Mouse (Mus musculus): ENCODE data around the gene Zdhhc23.

- TF ChIP-seq CTCF (IDR thresholded peaks at IDR 0.05; ENCODE audit: low read depth) (no peak), EP300 (IDR thresholded peaks at IDR 0.05; ENCODE audit: low read depth) (no peak)
Measured at GRCm38 (mm10) chr16:43965781-43966389, 13.7 kb downstream of the Zdhhc23 start.

Data from heart, postnatal 0 days (tissue).